Mouse (Mus musculus): ENCODE data around the gene Sim2. TPM values are rescaled to one million over a fixed set of nuclear protein-coding genes. Genes with fewer than 3 reads are reported as not detected.

Gene Sim2
- polyA plus RNA-seq (2021; fragmentation: Nextera tagmentation): not detected in 2 replicates
- long read RNA-seq, experiment 1: 0 reads
- long read RNA-seq, experiment 2: 0 reads

GRCm38 (mm10) chr16:94084711-94085602 lies at the start of gene Sim2:
Gene Sim2, plus strand, starts transcription at chr16:94084931.

Other genes with a start within 250 kb of the Sim2 start
- 0.65 and 0.97 TPM in 2 replicates for gene Chaf1b, start 201.0 kb upstream of the Sim2 start, polyA plus RNA-seq (2021; fragmentation: Nextera tagmentation)
- gene Cldn14, start 76.1 kb upstream of the Sim2 start, polyA plus RNA-seq (2021; fragmentation: Nextera tagmentation): 0.63 and 0.72 TPM in 2 replicates
- gene Hlcs, start 228.6 kb downstream of the Sim2 start, polyA plus RNA-seq (2021; fragmentation: Nextera tagmentation): 4.4 and 4.7 TPM in 2 replicates
- gene Ripply3, start 243.5 kb downstream of the Sim2 start, polyA plus RNA-seq (2021; fragmentation: Nextera tagmentation): 0.16 and 0.34 TPM in 2 replicates

Data from left cerebral cortex, adult 6 months (tissue).